Comparison of ENCODE assay signal across 8 mouse cellular contexts in genomic region chr9:96353799-96354198, GRCm38 (mm10). TPM values are rescaled to one million over a fixed set of nuclear protein-coding genes. Genes with fewer than 3 reads are reported as not detected.
DNase-seq lines count a peak whose midpoint lies in the region; ATAC-seq and TF ChIP-seq lines count a peak whose summit lies in the region.
"Had no signal": no experiment of that assay in that cellular context is flagged by ENCODE, and none has a peak within 500 bp of the region (broad histone marks: within the 10 kb centered on the region; RNA-seq: fewer than 3 reads in every experiment).

No protein-coding gene starts in this region.

- no peak overlapping the region for H3K4me3 ChIP-seq in heart, postnatal 0 days (ENCODE audit: low read depth, low read length)
- no peak overlapping the region for H3K4me3 ChIP-seq in forebrain, postnatal 0 days (ENCODE audit: low read depth, low read length)
- H3K4me3 ChIP-seq in hindbrain, embryonic 11.5 days (ENCODE audit: low read depth, low read length), result no peak overlapping the region

- ATAC-seq in heart, postnatal 0 days (ENCODE audit: insufficient read depth, low read depth), result peak; percentile 58
- ATAC-seq in forebrain, postnatal 0 days, result no peak
- ATAC-seq in hindbrain, embryonic 11.5 days (ENCODE audit: low FRiP score), result no peak

- no peaks in the 10 kb centered on the region for H3K9me3 ChIP-seq in heart, postnatal 0 days (replicated peaks; ENCODE audit: control insufficient read depth, low read length)
- no peaks in the 10 kb centered on the region for H3K9me3 ChIP-seq in forebrain, postnatal 0 days (ENCODE audit: low read length)
- no peaks in the 10 kb centered on the region for H3K9me3 ChIP-seq in hindbrain, embryonic 11.5 days (ENCODE audit: control insufficient read depth, low read length)

- TF ChIP-seq CTCF in heart, postnatal 0 days (IDR thresholded peaks at IDR 0.05; ENCODE audit: low read depth), result no peak
- TF ChIP-seq CTCF in forebrain, postnatal 0 days (IDR thresholded peaks at IDR 0.05; ENCODE audit: low read depth), result no peak

- H3K36me3 ChIP-seq in heart, postnatal 0 days (replicated peaks; ENCODE audit: control insufficient read depth, insufficient read depth, low read length), result no peaks in the 10 kb centered on the region
- H3K36me3 ChIP-seq in forebrain, postnatal 0 days (ENCODE audit: insufficient read depth), result no peaks in the 10 kb centered on the region
- H3K36me3 ChIP-seq in hindbrain, embryonic 11.5 days (ENCODE audit: control insufficient read depth, insufficient read depth, low read length), result no peaks in the 10 kb centered on the region

- 18% methylated on average over 8 of the region's 8 CpGs for WGBS in heart, postnatal 0 days
- 63% methylated on average over 8 of the region's 8 CpGs for WGBS in forebrain, postnatal 0 days
- WGBS in hindbrain, embryonic 11.5 days, result 76% methylated on average over 8 of the region's 8 CpGs

- no peaks in the 10 kb centered on the region for H3K27me3 ChIP-seq in heart, postnatal 0 days (ENCODE audit: control insufficient read depth, insufficient read depth, low read length)
- H3K27me3 ChIP-seq in forebrain, postnatal 0 days (ENCODE audit: insufficient read depth, low read length), result no peaks in the 10 kb centered on the region
- H3K27me3 ChIP-seq in hindbrain, embryonic 11.5 days (ENCODE audit: control insufficient read depth, insufficient read depth, low read length), result no peaks in the 10 kb centered on the region

- peaks cover 15% of the 10 kb centered on the region for H3K4me1 ChIP-seq in heart, postnatal 0 days (ENCODE audit: control insufficient read depth, insufficient read depth)
- H3K4me1 ChIP-seq in forebrain, postnatal 0 days (ENCODE audit: insufficient read depth), result no peaks in the 10 kb centered on the region
- no peaks in the 10 kb centered on the region for H3K4me1 ChIP-seq in hindbrain, embryonic 11.5 days (replicated peaks; ENCODE audit: control insufficient read depth, insufficient read depth, low read length)

- H3K9ac ChIP-seq in heart, postnatal 0 days (replicated peaks; ENCODE audit: low read depth, low read length), result no peak overlapping the region
- H3K9ac ChIP-seq in forebrain, postnatal 0 days, result no peak overlapping the region
- no peak overlapping the region for H3K9ac ChIP-seq in hindbrain, embryonic 11.5 days (ENCODE audit: low read depth, low read length)

- TF ChIP-seq EP300 in heart, postnatal 0 days (IDR thresholded peaks at IDR 0.05; ENCODE audit: low read depth), result no peak

- peak; percentile 61 for DNase-seq in ovary, postnatal 36 days (ENCODE audit: low spot score)
- DNase-seq in ovary, postnatal 10 days (ENCODE audit: low spot score), result no peak
- peak; percentile 51 for DNase-seq in c-Kit-positive CD71-positive TER-119-negative erythroid progenitor cells, embryonic 14.5 days (ENCODE audit: low read depth)
- peak; percentile 65 for DNase-seq in heart, postnatal 0 days (ENCODE audit: low spot score)
- peak; percentile 33 to 55 for DNase-seq in spleen, postnatal 36 days (ENCODE audit: low spot score in 2 of 2)
- DNase-seq in forebrain, postnatal 0 days, result no peak
- no peak for DNase-seq in hindbrain, embryonic 11.5 days (ENCODE audit: low spot score)
- DNase-seq: kidney, adult 9 months had no signal

- no peak overlapping the region for H3K27ac ChIP-seq in heart, postnatal 0 days (ENCODE audit: low read depth)
- no peak overlapping the region for H3K27ac ChIP-seq in forebrain, postnatal 0 days (ENCODE audit: low read depth, low read length)
- H3K27ac ChIP-seq in hindbrain, embryonic 11.5 days (ENCODE audit: low read depth, low read length), result no peak overlapping the region

- H3K4me2 ChIP-seq in heart, postnatal 0 days (ENCODE audit: low read depth, low read length), result no peak overlapping the region; the same call in 1 of the 2 replicates
- no peak overlapping the region for H3K4me2 ChIP-seq in forebrain, postnatal 0 days (ENCODE audit: low read depth)
- H3K4me2 ChIP-seq in hindbrain, embryonic 11.5 days (replicated peaks; ENCODE audit: low read depth, low read length), result no peak overlapping the region

RNA-seq across cellular contexts. Expression of gene Atp1b3, which starts 10.4 kb away (rescaled TPM):
- 46.4 and 52.6 TPM in 2 replicates for total RNA-seq in heart, postnatal 0 days (2014; rRNA removed; ENCODE audit: low replicate concordance)
- polyA plus RNA-seq in heart, postnatal 0 days (2015; fragmentation: Nextera tagmentation; extraction: Ambion mirVana), result 107 and 109 TPM in 2 replicates
- 80.7 and 85.4 TPM in 2 replicates for total RNA-seq in forebrain, postnatal 0 days (2014; rRNA removed)
- polyA plus RNA-seq in forebrain, postnatal 0 days (2015; fragmentation: Nextera tagmentation; extraction: Ambion mirVana), result 130 and 167 TPM in 2 replicates
- polyA plus RNA-seq in hindbrain, embryonic 11.5 days (2014; fragmentation: Nextera tagmentation; extraction: Ambion mirVana), result 197 TPM in 2 replicates

Comparison
In these comparisons a context has a peak if more than half of its experiments do, and no peak if none do; other contexts are left out.
1. DNase-seq: peak in ovary, postnatal 36 days (single experiment), c-Kit-positive CD71-positive TER-119-negative erythroid progenitor cells, embryonic 14.5 days (single experiment), heart, postnatal 0 days (single experiment) and spleen, postnatal 36 days (2 of 2); none in ovary, postnatal 10 days (single experiment), forebrain, postnatal 0 days (single experiment) and hindbrain, embryonic 11.5 days (single experiment).